Mouse (Mus musculus) myocyte (in vitro differentiated cells): ENCODE data around the gene Rhbdf2. TPM values are rescaled to one million over a fixed set of nuclear protein-coding genes. Genes with fewer than 3 reads are reported as not detected.
A peak's percentile ranks its signal among the peaks of the same experiment; 100 is the strongest.

Experiments
- H3K27me3 ChIP-seq: one replicate; pipeline ENCODE4 v1.6.1; 2011; ENCODE audit not compliant: control insufficient read depth, insufficient read depth, insufficient read length
- H3K36me3 ChIP-seq: one replicate; pipeline ENCODE4 v1.6.1; 2011; ENCODE audit not compliant: control insufficient read depth, insufficient read depth
- H3K4me2 ChIP-seq: one replicate; pipeline ENCODE4 v1.6.1; 2011; ENCODE audit warnings: low read depth, control low read depth
- H3K4me3 ChIP-seq: one replicate; pipeline ENCODE4 v1.5.1; 2011; ENCODE audit warnings: mild to moderate bottlenecking, control low read depth, moderate library complexity
- H3K79me2 ChIP-seq: one replicate; pipeline ENCODE4 v1.6.1; 2011; ENCODE audit not compliant: control insufficient read depth, insufficient read depth
- H3ac ChIP-seq: one replicate; pipeline ENCODE4 v1.6.1; 2011; ENCODE audit not compliant: control insufficient read depth, insufficient read length
- CEBPB ChIP-seq: IDR thresholded peaks from 2 replicates; pipeline ENCODE4 v1.6.1; 2011; ENCODE audit warnings: mild to moderate bottlenecking, moderate library complexity; ENCODE audit not compliant: poor library complexity, insufficient read depth, severe bottlenecking
- E2F4 ChIP-seq: IDR thresholded peaks from one replicate; pipeline ENCODE4 v1.6.1; 2011; ENCODE audit warnings: mild to moderate bottlenecking, control low read depth, moderate library complexity; ENCODE audit not compliant: insufficient read depth
- MAX ChIP-seq: IDR thresholded peaks from one replicate; pipeline ENCODE4 v1.6.1; 2011; ENCODE audit warnings: low read depth, mild to moderate bottlenecking, control low read depth
- MYOD1 ChIP-seq, 3 experiments: IDR thresholded peaks; one replicate each; pipeline ENCODE4 v1.6.1; 2011; ENCODE audit warnings: control low read depth in 2 of 3, low read depth in 2 of 3, mild to moderate bottlenecking in 2 of 3, moderate library complexity in 1 of 3; ENCODE audit not compliant: insufficient read length in 2 of 3, control insufficient read depth in 1 of 3
- MYOG ChIP-seq, 3 experiments: IDR thresholded peaks; one replicate each; pipeline ENCODE4 v1.6.1; 2011; ENCODE audit warnings: control low read depth in 2 of 3, low read depth in 2 of 3, mild to moderate bottlenecking in 2 of 3; ENCODE audit not compliant: insufficient read length in 2 of 3, control insufficient read depth in 1 of 3, insufficient read depth in 1 of 3
- POLR2A ChIP-seq: IDR thresholded peaks from one replicate; pipeline ENCODE4 v1.6.1; 2011; ENCODE audit warnings: low read depth, mild to moderate bottlenecking, control low read depth, moderate library complexity; ENCODE audit not compliant: insufficient read length
- POLR2AphosphoS2 ChIP-seq: IDR thresholded peaks from one replicate; pipeline ENCODE4 v1.6.1; 2011; ENCODE audit warnings: low read depth, control low read depth; ENCODE audit not compliant: insufficient read length
- REST ChIP-seq: IDR thresholded peaks from one replicate; pipeline ENCODE4 v1.6.1; 2011; ENCODE audit warnings: mild to moderate bottlenecking, control low read depth, moderate library complexity; ENCODE audit not compliant: insufficient read depth, insufficient read length
- SRF ChIP-seq: IDR thresholded peaks from one replicate; pipeline ENCODE4 v1.6.1; 2011; ENCODE audit warnings: low read depth; ENCODE audit not compliant: control insufficient read depth, insufficient read length
- TCF12 ChIP-seq: IDR thresholded peaks from one replicate; pipeline ENCODE4 v1.6.1; 2011; ENCODE audit warnings: mild to moderate bottlenecking, control low read depth; ENCODE audit not compliant: poor library complexity, insufficient read depth, severe bottlenecking
- TCF3 ChIP-seq: IDR thresholded peaks from one replicate; pipeline ENCODE4 v1.6.1; 2011; ENCODE audit warnings: low read depth, control low read depth; ENCODE audit not compliant: insufficient read length
- USF1 ChIP-seq: IDR thresholded peaks from one replicate; pipeline ENCODE4 v1.6.1; 2011; ENCODE audit warnings: low read depth, mild to moderate bottlenecking, control low read depth, moderate library complexity
- polyA plus RNA-seq: library from polyadenylated mRNA; unstranded; fragments of >200 nt; fragmentation: generic; extraction: Trizol; gene quantifications from one replicate; pipeline ENCODE4 v1.2.1, GENCODE M21; 2012; ENCODE audit warnings: missing spikeins

Gene Rhbdf2
- polyA plus RNA-seq, 1 experiment: 16.2 TPM

DNA sequence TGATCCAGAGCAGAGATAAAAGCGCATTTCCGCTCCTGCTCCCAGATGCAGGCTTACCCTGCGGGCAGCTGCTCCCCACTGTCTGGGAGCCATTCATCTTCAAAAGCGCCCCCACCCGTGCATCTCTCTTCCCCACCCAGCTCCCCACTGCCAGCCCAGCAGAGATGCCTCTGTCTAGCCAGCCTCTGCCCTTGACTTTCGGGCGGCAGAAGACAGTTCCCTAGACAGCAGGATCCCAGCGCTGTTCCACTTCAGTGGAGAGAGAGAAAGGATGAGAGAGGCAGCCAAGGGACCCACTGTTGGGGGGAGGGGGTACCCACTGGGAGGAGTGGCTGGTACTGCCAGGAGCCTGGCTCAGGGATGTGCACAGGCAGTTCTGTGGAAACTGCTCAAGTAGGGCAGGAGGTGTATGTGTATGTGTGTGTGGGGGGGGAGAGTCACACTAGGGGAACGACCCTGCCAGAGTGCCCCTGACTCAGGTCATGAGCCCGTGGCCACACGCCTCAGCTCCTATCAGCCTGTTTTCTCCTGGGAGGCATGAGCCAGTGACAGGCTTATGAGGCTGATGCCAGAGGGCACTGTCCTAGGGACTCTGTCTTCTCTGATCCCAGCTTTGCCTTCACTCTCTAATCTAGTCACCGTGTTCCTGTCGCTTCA is 34.6 kb upstream of the Rhbdf2 start:
- Histone ChIP-seq H3K36me3 (no peaks in the 10 kb centered on the region), H3K79me2 (no peaks in the 10 kb centered on the region), H3K4me2 (no peak overlapping the region), H3K4me3 (no peak overlapping the region), H3ac (no peak overlapping the region), H3K27me3 (peaks cover 4% of the 10 kb centered on the region)
- TF ChIP-seq USF1 (no peak), MYOG (IDR thresholded peaks at IDR 0.05; ENCODE audit: control insufficient read depth in 1 of 3, insufficient read depth in 1 of 3, insufficient read length in 2 of 3, low read depth in 2 of 3) (no peak), E2F4 (no peak), REST (no peak), TCF12 (no peak), CEBPB (no peak), POLR2A (no peak), MYOD1 (IDR thresholded peaks at IDR 0.05; ENCODE audit: control insufficient read depth in 1 of 3, insufficient read length in 2 of 3, low read depth in 2 of 3) (no peak), POLR2AphosphoS2 (no peak), TCF3 (no peak), SRF (no peak), MAX (no peak)

DNA sequence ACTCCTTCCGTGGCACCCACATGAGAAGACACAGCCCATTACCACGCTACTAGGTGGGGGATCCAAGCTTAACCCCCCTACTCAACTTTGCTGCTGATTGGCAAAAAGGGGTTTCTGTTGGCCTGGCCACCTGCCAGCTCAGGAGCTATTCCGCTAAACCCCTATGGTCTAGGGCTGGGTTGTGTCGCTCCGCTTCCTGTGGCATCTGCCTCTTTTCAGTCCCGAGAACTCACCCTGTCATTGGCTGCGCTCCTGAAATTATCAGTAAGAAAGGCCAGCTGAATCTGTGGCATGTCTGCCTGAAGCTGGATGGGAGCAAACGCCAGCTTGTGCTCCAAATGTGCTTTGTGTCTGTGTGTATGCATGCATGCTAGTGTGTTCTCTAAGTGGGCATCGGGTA is 33.4 kb upstream of the Rhbdf2 start:
- Histone ChIP-seq H3K4me2 (no peak overlapping the region), H3K4me3 (no peak overlapping the region), H3K79me2 (no peaks in the 10 kb centered on the region), H3K27me3 (peaks cover 4% of the 10 kb centered on the region), H3K36me3 (no peaks in the 10 kb centered on the region), H3ac (no peak overlapping the region)
- no peak for TF ChIP-seq MAX
- no peak for TF ChIP-seq REST
- no peak for TF ChIP-seq TCF3
- no peak for TF ChIP-seq TCF12

DNA sequence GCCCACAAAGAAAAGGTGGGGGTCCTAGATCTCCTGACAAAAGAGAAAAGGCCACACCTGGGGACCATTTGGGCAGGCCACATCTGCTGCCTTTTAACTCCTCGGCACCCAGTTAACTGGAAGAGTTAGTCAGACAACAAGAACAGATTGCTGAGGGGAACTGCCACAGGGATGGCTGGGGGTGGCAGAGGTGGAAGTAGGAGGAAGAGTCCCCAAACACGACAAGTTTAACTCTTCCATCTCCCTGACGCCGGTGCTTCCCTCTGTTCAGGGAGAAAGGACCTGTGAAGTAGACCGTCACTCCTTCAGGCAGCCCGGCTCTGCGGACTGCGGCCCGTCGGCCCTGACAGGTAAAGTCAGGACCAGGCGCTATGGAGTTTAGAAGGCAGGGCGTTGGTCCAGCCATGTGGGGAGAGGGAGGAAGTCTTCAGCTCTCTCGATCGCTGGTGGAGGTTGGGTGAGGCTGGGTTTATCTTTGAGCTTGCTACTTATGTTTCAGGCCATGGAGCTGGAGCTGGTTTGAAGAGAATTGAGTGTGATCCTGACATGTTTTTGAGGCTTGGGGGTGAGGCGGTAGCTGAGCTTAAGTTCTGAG is 32.3 kb upstream of the Rhbdf2 start:
- peak overlapping the region; percentile 37 for H3K4me2 ChIP-seq
- H3K36me3 ChIP-seq: no peaks in the 10 kb centered on the region
- H3K4me3 ChIP-seq: no peak overlapping the region
- no peak overlapping the region for H3ac ChIP-seq
- no peaks in the 10 kb centered on the region for H3K79me2 ChIP-seq
- H3K27me3 ChIP-seq: peaks cover 4% of the 10 kb centered on the region
- TF ChIP-seq REST: no peak
- no peak for TF ChIP-seq CEBPB
- no peak for TF ChIP-seq USF1
- TF ChIP-seq MYOD1 (IDR thresholded peaks at IDR 0.05; ENCODE audit: control insufficient read depth in 1 of 3, insufficient read length in 2 of 3, low read depth in 2 of 3): no peak
- TF ChIP-seq POLR2AphosphoS2: no peak
- TF ChIP-seq TCF3: no peak
- no peak for TF ChIP-seq MAX

DNA sequence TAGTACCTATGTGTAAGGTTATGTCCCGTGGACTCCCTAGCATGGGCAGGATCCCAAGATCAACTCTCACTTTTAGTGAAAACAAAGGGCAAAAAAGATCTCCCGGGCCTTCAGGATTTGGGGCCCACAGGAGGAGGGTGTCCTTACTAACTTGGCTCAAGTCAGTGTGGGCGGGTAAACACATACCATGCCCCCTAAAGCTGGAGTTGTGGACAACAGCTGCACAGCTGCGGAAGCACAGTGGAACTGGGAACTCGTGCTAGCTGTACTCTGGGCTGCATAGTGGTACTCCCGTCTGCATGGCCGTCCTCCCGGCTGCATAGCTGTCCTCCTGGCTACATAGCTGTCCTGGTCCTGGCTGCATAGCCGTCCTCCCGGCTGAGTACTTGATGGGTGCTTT is 31.4 kb upstream of the Rhbdf2 start:
- Histone ChIP-seq H3ac (no peak overlapping the region), H3K27me3 (peaks cover 9% of the 10 kb centered on the region), H3K36me3 (no peaks in the 10 kb centered on the region), H3K4me3 (peak overlapping the region; percentile 8), H3K79me2 (no peaks in the 10 kb centered on the region), H3K4me2 (peak overlapping the region; percentile 81)
- TF ChIP-seq MYOG (IDR thresholded peaks at IDR 0.05; ENCODE audit: control insufficient read depth in 1 of 3, insufficient read depth in 1 of 3, insufficient read length in 2 of 3, low read depth in 2 of 3) (peak; percentile 15 to 74 (median 69)), TCF12 (no peak), MYOD1 (IDR thresholded peaks at IDR 0.05; ENCODE audit: control insufficient read depth in 1 of 3, insufficient read length in 2 of 3, low read depth in 2 of 3) (peak in 2 of 3 experiments; percentile 90 to 92)

DNA sequence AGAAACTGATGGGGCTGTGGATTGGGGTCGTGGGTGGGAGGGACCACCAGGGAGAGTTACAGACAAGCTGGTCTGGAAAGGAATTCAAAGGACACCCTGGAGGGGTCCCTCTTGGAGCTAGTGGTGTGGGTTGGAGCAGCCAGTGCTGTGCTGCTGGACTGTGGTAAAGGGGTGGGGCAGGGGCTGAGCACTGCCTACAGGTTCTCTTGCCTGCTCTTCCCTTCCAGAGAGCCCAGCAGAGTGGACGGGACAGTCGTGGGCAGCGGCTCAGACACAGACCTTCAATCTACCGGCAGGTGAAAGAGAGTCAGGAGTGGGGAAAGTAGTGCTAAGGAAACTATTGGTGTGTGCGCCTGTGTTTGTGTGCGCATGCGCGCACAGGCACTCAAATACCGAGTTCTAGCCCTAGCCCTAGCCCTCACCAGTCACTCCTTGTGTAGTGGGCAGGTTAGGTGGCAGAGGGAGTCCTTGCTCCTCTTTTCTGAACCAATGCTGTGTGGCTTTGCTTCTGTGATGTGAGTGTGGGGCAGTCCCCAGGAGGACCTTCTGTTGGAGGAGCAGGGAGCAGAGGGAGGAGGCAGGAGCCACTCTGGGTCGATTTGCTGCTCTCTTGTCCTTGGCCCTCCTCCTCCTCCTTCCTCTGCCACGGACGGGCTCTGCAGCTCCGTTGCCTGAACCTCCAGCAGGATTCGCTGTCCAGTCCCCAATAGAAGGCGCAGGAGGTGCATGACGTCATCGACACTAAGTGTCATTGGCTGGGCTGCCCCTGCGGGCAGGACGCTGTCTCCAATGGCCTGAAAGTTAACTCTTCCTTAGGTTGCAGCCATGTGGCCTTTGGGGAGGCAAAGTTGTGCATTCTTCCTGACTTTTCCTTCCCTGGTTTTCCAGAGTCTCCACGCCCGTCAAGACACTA is 30.7 kb upstream of the Rhbdf2 start:
- Histone ChIP-seq H3K4me3 (peak overlapping the region; percentile 8), H3K4me2 (peak overlapping the region; percentile 81), H3K36me3 (no peaks in the 10 kb centered on the region), H3ac (no peak overlapping the region), H3K27me3 (peaks cover 6% of the 10 kb centered on the region), H3K79me2 (no peaks in the 10 kb centered on the region)
- peak; percentile 33 for TF ChIP-seq MAX
- no peak for TF ChIP-seq TCF3
- TF ChIP-seq MYOD1 (IDR thresholded peaks at IDR 0.05; ENCODE audit: control insufficient read depth in 1 of 3, insufficient read length in 2 of 3, low read depth in 2 of 3): no peak
- no peak for TF ChIP-seq REST
- peak; percentile 96 for TF ChIP-seq POLR2AphosphoS2
- TF ChIP-seq POLR2A: peak; percentile 95
- TF ChIP-seq CEBPB: no peak
- no peak for TF ChIP-seq SRF
- no peak for TF ChIP-seq TCF12
- TF ChIP-seq MYOG (IDR thresholded peaks at IDR 0.05; ENCODE audit: control insufficient read depth in 1 of 3, insufficient read depth in 1 of 3, insufficient read length in 2 of 3, low read depth in 2 of 3): peak in 1 of 3 experiments; percentile 8
- no peak for TF ChIP-seq E2F4
- peak; percentile 24 for TF ChIP-seq USF1
